Mouse (Mus musculus): ENCODE results near the gene Kdm2a. TPM values are rescaled to one million over a fixed set of nuclear protein-coding genes. Genes with fewer than 3 reads are reported as not detected.

Kdm2a gene
- total and polyA plus RNA-seq, 3 experiments = 17.3 to 51.9 (median 23.1) TPM

DNA sequence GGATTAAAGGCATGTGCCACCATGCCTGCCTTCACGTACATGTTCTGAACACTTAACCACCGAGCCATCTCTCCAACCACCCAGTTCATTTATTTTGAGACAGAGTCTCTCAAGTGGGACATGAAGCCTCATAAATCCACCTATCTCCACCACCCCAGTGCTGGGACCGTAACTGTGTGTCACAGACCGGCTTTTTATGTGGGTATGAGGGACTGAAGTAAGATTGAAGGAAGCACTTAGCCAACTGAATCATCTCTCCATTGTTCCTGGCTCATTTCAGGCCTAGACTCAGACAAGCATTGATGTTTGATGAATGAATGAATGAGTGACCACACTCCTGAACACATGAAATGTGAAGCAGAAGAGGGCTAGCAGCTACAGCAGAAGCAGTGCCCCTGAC lies 88.8 kb downstream of the Kdm2a start:
- Histone ChIP-seq H3K36me3 (replicated peaks in 1 of 2; ENCODE audit: control insufficient read depth in 1 of 2, insufficient read depth in 1 of 2, low read length in 1 of 2) (peaks cover 0 to 12% of the 10 kb centered on the region in 2 experiments), H3K4me1 (ENCODE audit: control insufficient read depth in 1 of 2, insufficient read depth in 2 of 2) (peaks cover 14 to 27% of the 10 kb centered on the region in 2 experiments), H3K9ac (ENCODE audit: insufficient read depth, low read depth) (no peak overlapping the region), H3K27ac (ENCODE audit: insufficient read depth, low read depth) (no peak overlapping the region), H3K79me2 (replicated peaks; ENCODE audit: control insufficient read depth, extremely low read depth, insufficient read depth, poor library complexity, severe bottlenecking) (peaks cover 11% of the 10 kb centered on the region), H3K4me2 (ENCODE audit: insufficient read depth, low read depth, poor library complexity, severe bottlenecking) (no peak overlapping the region), H3K9me3 (replicated peaks; ENCODE audit: low read length) (no peaks in the 10 kb centered on the region), H3K27me3 (replicated peaks) (no peaks in the 10 kb centered on the region), H3K4me3 (replicated peaks in 1 of 3; ENCODE audit: low read depth in 2 of 3, low read length in 2 of 3, poor library complexity in 1 of 3) (no peak overlapping the region)
- DNase-seq (ENCODE audit: extremely low read depth) = no peak
- in situ Hi-C loops (cut with MboI; ENCODE audit: low pct_ligation_motif_present, low pct_unique_long_range_greater_than_20kb, low sequenced_read_pairs) = loop anchor here (5.0 kb wide), 1 partner anchor 52 kb away; no protein-coding TSS in a partner anchor
- dilution Hi-C loops (cut with MboI; ENCODE audit: extremely low pct_ligation_motif_present, extremely low pct_unique_long_range_greater_than_20kb, low sequenced_read_pairs) = no loop called here
- no peak for TF ChIP-seq MEF2A (IDR thresholded peaks at IDR 0.05; ENCODE audit: borderline replicate concordance, low read depth, low read length)
- no peak for TF ChIP-seq GABPA (IDR thresholded peaks at IDR 0.05; ENCODE audit: insufficient replicate concordance, low read depth, low read length)
- TF ChIP-seq HCFC1 (IDR thresholded peaks at IDR 0.05; ENCODE audit: low read depth, low read length) = no peak
- no peak for TF ChIP-seq BHLHE40 (IDR thresholded peaks at IDR 0.05; ENCODE audit: low read depth, low read length)
- no peak for TF ChIP-seq POLR2A (IDR thresholded peaks at IDR 0.05; ENCODE audit: low read depth, low read length)
- TF ChIP-seq ZC3H11A (IDR thresholded peaks at IDR 0.05; ENCODE audit: low read depth, low read length) = no peak
- TF ChIP-seq MYC (IDR thresholded peaks at IDR 0.05; ENCODE audit: low read depth, low read length) = no peak
- no peak for TF ChIP-seq E2F4 (IDR thresholded peaks at IDR 0.05; ENCODE audit: insufficient replicate concordance, low read depth, low read length)
- TF ChIP-seq ELF1 (IDR thresholded peaks at IDR 0.05; ENCODE audit: low read depth, low read length) = no peak
- no peak for TF ChIP-seq JUND (conservative IDR thresholded peaks at IDR 0.05; ENCODE audit: low read depth, low read length)
- no peak for TF ChIP-seq POLR2AphosphoS2 (IDR thresholded peaks at IDR 0.05; ENCODE audit: low read depth, low read length)
- no peak for TF ChIP-seq NELFE (IDR thresholded peaks at IDR 0.05; ENCODE audit: low read depth, low read length)
- no peak for TF ChIP-seq ETS1 (conservative IDR thresholded peaks at IDR 0.05; ENCODE audit: low read depth, low read length)
- TF ChIP-seq TBP (conservative IDR thresholded peaks at IDR 0.05; ENCODE audit: low read depth, low read length) = no peak

DNA sequence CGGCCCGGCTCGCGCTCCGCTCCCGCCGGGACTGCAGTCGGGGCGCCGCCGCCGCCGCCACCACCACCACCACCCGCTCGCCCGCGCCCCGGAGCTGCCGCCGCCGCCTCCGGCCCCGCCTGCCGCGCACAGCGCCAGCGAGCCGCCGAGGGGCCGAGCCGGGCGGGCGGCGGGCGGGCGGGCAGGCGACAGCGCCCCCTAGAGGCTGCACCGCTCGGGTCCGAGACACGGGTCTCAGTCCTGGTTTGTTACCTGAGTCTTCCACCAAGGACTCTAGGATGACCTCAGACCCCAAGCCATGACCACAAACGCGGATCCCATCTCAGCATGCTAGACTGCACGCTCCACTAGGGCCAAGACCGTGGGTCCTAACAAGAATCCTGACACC lies 91.9 kb downstream of the Kdm2a start, which contains the start of gene Grk2:
Gene Grk2 (minus strand): TSS at position 33 of the 388 bp plus-strand sequence.
- peak; percentile 66 for TF ChIP-seq RAD21 (IDR thresholded peaks at IDR 0.05; ENCODE audit: low read depth, low read length)
- TF ChIP-seq MXI1 (IDR thresholded peaks at IDR 0.05; ENCODE audit: low read depth, low read length) = peak; percentile 50; the same call in 1 of the 2 replicates
- TF ChIP-seq EP300 (IDR thresholded peaks at IDR 0.05; ENCODE audit: low read length) = no peak
- TF ChIP-seq SMC3 (IDR thresholded peaks at IDR 0.05; ENCODE audit: low read depth, low read length) = peak; percentile 83
- no peak for TF ChIP-seq RCOR1 (conservative IDR thresholded peaks at IDR 0.05; ENCODE audit: low read depth, low read length)
- no peak for TF ChIP-seq ZKSCAN1 (IDR thresholded peaks at IDR 0.05; ENCODE audit: borderline replicate concordance, low read depth, low read length)
- TF ChIP-seq TCF12 (IDR thresholded peaks at IDR 0.05; ENCODE audit: low read depth, low read length) = peak; percentile 56; the same call in 1 of the 2 replicates
- no peak for TF ChIP-seq ETS1 (conservative IDR thresholded peaks at IDR 0.05; ENCODE audit: low read depth, low read length)
- TF ChIP-seq E2F4 (IDR thresholded peaks at IDR 0.05; ENCODE audit: insufficient replicate concordance, low read depth, low read length) = no peak
- no peak for TF ChIP-seq ZMIZ1 (IDR thresholded peaks at IDR 0.05; ENCODE audit: low read depth, low read length)
- 0 out of 2 replicates have a peak, but pooled peaks have one; percentile 20 for TF ChIP-seq ELF1 (IDR thresholded peaks at IDR 0.05; ENCODE audit: low read depth, low read length)
- TF ChIP-seq CTCF (conservative IDR thresholded peaks at IDR 0.05 in 1 of 2, IDR thresholded peaks at IDR 0.05 in 1 of 2; ENCODE audit: low read depth in 2 of 2, low read length in 2 of 2) = peak in 1 of 2 experiments; percentile 79; a peak in 3 of 4 replicates
- no peak for TF ChIP-seq GABPA (IDR thresholded peaks at IDR 0.05; ENCODE audit: insufficient replicate concordance, low read depth, low read length)
- TF ChIP-seq POLR2AphosphoS2 (IDR thresholded peaks at IDR 0.05; ENCODE audit: low read depth, low read length) = no peak
- no peak for TF ChIP-seq MAFK (IDR thresholded peaks at IDR 0.05; ENCODE audit: insufficient replicate concordance, low read length)
- no peak for TF ChIP-seq CHD2 (IDR thresholded peaks at IDR 0.05; ENCODE audit: low read length)
- TF ChIP-seq USF1 (IDR thresholded peaks at IDR 0.05; ENCODE audit: low read depth, low read length) = no peak
- no peak for TF ChIP-seq KAT2A (IDR thresholded peaks at IDR 0.05; ENCODE audit: insufficient replicate concordance, low read length)
- TF ChIP-seq BHLHE40 (IDR thresholded peaks at IDR 0.05; ENCODE audit: low read depth, low read length) = 0 out of 2 replicates have a peak, but pooled peaks have one; percentile 6
- peak; percentile 17; the same call in 1 of the 2 replicates for TF ChIP-seq SIN3A (IDR thresholded peaks at IDR 0.05; ENCODE audit: low read length)
- no peak for TF ChIP-seq MYC (IDR thresholded peaks at IDR 0.05; ENCODE audit: low read depth, low read length)
- 0 out of 2 replicates have a peak, but pooled peaks have one; percentile 10 for TF ChIP-seq MAZ (IDR thresholded peaks at IDR 0.05; ENCODE audit: low read depth, low read length)
- no peak for TF ChIP-seq PAX5 (IDR thresholded peaks at IDR 0.05; ENCODE audit: low read length)
- no peak for TF ChIP-seq ZC3H11A (IDR thresholded peaks at IDR 0.05; ENCODE audit: low read depth, low read length)
- peaks cover 7 to 19% of the 10 kb centered on the region in 2 experiments for H3K36me3 ChIP-seq (replicated peaks in 1 of 2; ENCODE audit: control insufficient read depth in 1 of 2, insufficient read depth in 1 of 2, low read length in 1 of 2)
- peak; percentile 60 for DNase-seq (ENCODE audit: extremely low read depth)
- H3K4me2 ChIP-seq (ENCODE audit: insufficient read depth, low read depth, poor library complexity, severe bottlenecking) = peak within 1 kb of the TSS; percentile 69
- H3K4me3 ChIP-seq (replicated peaks in 1 of 3; ENCODE audit: low read depth in 2 of 3, low read length in 2 of 3, poor library complexity in 1 of 3) = peak within 1 kb of the TSS; percentile 87 to 98 (median 89)
- dilution Hi-C loops (cut with MboI; ENCODE audit: extremely low pct_ligation_motif_present, extremely low pct_unique_long_range_greater_than_20kb, low sequenced_read_pairs) (no loop called here), in situ Hi-C loops (cut with MboI; ENCODE audit: low pct_ligation_motif_present, low pct_unique_long_range_greater_than_20kb, low sequenced_read_pairs) (loop anchor here (5.0 kb wide), 1 partner anchor 49 kb away; no protein-coding TSS in a partner anchor)
- H3K79me2 ChIP-seq (replicated peaks; ENCODE audit: control insufficient read depth, extremely low read depth, insufficient read depth, poor library complexity, severe bottlenecking) = peaks cover 39% of the 10 kb centered on the region
- H3K27ac ChIP-seq (ENCODE audit: insufficient read depth, low read depth) = peak within 1 kb of the TSS; percentile 99
- no peaks in the 10 kb centered on the region for H3K9me3 ChIP-seq (replicated peaks; ENCODE audit: low read length)
- H3K9ac ChIP-seq (ENCODE audit: insufficient read depth, low read depth) = peak within 1 kb of the TSS; percentile 100
- H3K27me3 ChIP-seq (replicated peaks) = no peaks in the 10 kb centered on the region
- peaks cover 16 to 47% of the 10 kb centered on the region in 2 experiments for H3K4me1 ChIP-seq (ENCODE audit: control insufficient read depth in 1 of 2, insufficient read depth in 2 of 2)
